Mouse (Mus musculus) ES-Bruce4 (cell line): ENCODE results near the gene Synpo2l.

Experiments used
- EP300 ChIP-seq: IDR thresholded peaks from 2 replicates; pipeline ENCODE4 v1.6.1; 2011; ENCODE audit warnings: low read depth, low read length; ENCODE audit not compliant: insufficient read depth
- POLR2A ChIP-seq: IDR thresholded peaks from one replicate; pipeline ENCODE4 v1.8.1; 2011; ENCODE audit warnings: low read length; ENCODE audit not compliant: insufficient read depth

GRCm38 (mm10) chr14:20708239-20708638 is 40.1 kb upstream of the Synpo2l start:
- TF ChIP-seq EP300 (no peak), POLR2A (no peak)
